Mouse (Mus musculus): ENCODE data around the gene Igsf1.

The Igsf1 gene

DNA sequence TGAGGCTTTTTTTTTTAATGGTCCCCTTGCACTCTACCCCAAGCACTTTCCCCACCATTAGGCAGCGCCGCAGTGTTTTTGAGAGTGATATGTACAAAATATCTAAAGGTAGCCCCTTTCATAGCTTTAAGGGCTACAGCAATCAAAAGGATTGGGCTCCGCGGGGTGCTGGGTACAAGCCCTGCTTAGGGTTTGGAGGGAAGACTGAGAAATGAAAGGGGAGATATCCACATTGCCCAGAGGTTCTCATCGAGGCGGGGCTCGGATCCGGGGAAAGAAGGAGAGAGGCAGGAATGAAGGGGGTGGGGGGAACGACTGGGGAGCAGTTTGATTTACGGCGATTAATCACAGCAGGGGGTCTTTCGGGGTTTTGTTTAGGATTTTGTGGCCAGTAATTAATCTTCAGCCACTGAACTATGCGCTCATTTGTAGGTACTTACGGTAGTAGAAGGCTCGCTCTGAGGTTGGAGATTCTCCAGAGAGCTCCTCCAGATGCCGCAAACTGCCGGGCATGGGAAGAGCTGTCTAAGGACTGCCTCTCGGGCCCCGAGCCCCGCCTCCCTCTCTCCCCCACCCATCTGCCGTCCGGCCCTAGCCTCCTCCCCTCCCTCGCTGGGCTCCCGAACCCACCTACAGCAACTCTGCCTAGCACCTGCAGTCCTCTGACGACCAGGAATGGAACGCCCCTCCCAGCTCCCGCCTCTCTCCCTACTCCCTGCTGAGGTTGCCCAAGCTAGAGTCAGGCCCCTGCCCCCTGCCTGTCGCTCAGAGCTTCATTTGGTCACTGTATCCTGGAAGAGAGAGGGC is at the start of gene Igsf1:
Gene Igsf1 (minus strand): TSS at position 537 of the 807 bp plus-strand sequence.
- DNase-seq (ENCODE audit: low read depth, low spot score): no peak

DNA sequence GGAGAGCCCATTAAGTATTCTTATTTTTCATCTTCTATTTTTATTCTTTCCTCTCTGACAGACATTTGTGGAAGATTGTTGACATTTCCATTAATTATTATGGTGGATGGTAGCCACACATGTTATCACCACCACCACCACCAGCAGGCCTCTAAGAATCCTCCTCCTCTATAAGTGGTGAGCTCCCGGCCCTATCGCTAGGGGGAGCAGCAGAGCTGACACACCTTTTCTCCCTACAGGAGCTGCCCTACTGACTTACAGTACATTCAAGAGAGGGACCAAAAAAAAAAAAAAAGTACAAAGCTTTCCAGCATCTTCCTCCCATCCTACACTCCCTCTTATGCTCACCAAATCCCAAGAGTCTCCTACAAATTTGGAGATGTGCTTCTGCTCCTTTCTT is 26.7 kb downstream of the Igsf1 start:
- no peak for DNase-seq (ENCODE audit: low read depth, low spot score)

DNA sequence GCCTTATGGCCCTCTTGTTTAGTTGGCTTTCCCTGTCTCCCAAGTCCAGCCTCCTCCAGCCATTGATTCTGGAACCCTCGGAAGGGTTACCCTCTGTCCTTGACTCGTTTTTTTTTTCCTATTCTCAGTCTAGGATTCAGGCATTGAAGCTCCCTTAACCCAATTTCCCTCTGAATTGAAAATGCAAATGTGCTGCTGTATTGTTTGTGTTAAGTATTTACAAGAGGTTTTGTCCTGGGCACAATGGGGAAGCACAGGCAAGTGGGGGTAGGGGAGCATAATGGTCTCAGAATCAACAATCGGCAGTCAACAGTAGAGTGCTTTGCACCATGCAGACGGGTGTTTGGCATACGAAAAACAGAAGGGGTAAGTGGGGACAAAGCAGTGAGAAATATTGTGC is 52.4 kb downstream of the Igsf1 start:
- DNase-seq (ENCODE audit: low read depth, low spot score): no peak

DNA sequence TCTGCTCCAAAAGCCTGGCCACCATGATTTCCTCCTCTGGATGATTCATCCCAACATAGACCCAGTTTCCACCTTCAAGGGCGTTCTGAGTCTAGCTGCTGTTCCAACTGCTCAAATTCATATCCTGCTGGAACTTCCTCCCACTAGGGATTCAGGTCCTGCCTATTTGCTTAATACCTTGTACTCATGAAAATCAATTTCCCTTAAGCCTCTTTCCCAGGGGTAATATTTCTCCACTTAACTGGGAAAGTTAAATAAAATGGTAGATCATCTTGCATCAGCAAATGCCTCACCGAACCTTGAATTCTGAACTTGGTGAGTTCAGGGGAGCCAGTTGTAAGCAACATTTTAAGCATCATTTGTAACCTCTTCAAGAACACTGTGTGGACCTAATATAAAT is 62.6 kb downstream of the Igsf1 start, which contains the start of gene Olfr1321:
Gene Olfr1321 (minus strand): TSS at position 101 of the 400 bp plus-strand sequence.
- DNase-seq (ENCODE audit: low read depth, low spot score): no peak
